Mouse (Mus musculus): ENCODE results near the gene Hnf4a.
"Not testable (repeated sequence)": the region's sequence is repeated elsewhere in the genome, so short reads cannot be mapped to it uniquely, and the experiment has no call there.

Hnf4a gene

DNA sequence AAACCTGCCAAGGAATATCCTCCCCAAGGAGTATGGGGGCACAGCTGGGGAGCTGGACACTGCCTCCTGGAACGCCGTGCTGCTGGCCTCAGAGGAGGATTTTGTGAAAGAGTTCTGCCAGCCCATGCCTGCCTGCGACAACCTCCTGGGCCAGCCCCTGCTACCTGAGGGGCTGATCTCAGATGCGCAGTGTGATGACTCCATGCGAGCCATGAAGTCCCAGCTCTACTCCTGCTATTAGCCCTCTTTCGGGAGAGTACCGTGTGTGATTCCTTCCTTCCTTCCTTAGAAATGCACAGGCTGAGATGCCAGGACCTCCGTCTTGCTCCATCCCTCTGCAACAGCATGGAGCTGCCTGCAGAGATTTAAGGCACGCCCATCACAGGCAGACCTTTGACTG is 108.8 kb downstream of the Hnf4a start:
- ATAC-seq (ENCODE audit: insufficient number of reproducible peaks, low FRiP score, low TSS enrichment), result no peak

DNA sequence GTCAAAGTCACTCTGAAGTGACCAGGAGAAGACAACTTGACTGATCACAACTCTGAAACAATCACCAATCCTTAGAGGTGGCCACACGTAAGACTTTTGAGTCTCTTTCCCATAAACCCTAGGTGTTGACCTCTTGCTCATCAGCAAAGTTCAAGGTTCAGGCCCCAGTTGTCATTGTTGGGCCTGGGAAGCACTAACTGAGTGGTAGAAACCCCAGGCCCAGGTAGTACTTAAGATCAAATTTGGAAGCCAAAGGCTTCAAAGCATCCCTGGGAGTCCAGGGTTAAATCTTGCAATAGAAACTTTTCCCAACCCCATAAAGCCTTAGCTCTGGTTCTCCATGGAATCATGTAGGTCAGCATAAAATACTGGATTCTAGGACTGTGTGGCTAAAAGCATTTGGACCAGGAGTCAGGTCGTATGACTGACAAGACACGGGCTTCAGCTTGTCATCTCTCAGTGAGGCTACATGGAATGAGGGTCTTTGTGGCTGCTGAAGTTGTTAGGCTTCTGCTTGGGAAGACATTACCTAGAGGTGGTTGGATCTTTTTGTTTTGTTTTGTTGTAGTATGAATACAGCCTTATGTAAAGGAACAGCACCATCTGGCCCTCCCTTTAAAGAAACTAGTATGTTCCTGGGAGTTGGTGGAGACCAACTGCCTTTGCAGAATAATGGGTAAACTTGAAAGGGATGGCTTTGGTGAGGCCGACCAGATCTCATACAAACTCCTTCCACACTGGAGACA is 109.5 kb downstream of the Hnf4a start:
- no peak for ATAC-seq (ENCODE audit: insufficient number of reproducible peaks, low FRiP score, low TSS enrichment)

DNA sequence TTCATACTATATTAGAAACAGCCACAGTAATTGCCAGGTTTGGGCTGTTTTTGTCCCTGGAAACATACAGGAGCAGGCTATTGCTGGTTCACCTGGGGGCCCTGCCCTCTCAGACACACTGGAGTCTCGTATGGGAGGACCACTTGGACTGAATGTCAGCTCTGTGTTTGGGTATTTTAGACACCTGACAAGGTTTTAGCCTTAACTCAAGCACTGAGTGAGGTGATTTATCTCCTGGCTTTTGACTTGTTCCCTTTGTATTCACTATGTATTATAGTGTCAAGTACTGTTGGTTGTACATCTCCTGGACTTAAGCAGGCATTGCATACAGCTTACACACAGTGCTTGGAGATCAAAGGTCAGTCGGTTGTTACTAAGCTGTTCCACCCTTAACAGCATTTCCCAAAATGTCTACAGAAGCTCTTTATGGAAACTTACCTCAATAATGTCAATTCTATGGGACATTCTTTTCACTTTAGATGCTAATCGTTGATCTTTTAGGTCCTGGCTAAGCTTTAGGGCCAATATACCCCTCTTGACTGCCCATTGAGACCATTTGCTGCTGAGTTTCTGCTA is 110.1 kb downstream of the Hnf4a start:
- no peak for ATAC-seq (ENCODE audit: insufficient number of reproducible peaks, low FRiP score, low TSS enrichment)

DNA sequence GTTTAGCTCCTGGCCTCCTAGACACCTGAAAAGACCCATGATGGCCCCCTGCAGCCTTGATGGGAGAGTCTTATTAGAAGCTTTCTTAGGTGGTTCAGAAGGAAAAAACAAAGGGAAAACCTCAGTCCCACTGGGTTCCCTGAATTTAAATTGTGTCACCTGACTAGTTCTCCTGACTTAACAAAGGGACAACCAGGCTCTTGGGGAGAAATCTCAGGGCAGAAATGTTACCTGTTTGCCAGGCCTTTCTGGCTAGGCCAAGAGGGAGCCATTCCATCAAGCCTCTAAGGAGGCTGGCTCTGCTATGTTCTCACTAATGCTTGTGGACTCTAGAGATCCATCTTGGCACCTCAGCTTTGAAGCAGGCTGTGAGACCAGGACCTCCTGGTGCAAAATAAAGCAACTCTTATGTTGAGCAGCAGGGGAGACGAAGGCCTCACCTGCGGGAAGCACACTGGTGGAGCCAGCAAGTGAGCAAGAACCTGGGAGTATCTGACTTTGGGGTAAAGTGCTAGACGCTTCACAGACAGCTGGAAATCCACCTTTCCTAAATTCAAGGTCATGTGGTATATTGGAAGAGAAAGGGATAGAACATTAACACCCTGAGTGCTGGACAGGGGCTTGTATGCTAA is 110.7 kb downstream of the Hnf4a start:
- ATAC-seq (ENCODE audit: insufficient number of reproducible peaks, low FRiP score, low TSS enrichment), result no peak

DNA sequence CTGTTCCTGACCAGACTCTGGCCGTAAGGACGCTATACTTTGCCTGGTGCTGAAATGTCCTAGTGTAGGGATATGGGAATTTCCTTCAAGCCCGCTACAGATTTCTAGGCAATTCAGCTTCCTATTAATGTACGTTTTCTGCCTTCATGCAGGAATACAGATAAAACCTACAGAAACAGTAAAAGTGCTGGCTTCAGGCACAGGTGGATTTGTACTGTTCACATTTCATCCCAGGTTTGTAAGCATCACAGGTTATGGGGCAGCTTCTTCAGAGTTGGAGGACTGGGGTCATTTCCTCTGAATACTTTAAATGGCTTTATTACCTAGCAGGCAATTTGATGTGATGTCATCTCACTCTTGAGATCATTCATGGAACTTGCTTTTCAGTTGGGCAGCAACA is 111.3 kb downstream of the Hnf4a start:
- no peak for ATAC-seq (ENCODE audit: insufficient number of reproducible peaks, low FRiP score, low TSS enrichment)

DNA sequence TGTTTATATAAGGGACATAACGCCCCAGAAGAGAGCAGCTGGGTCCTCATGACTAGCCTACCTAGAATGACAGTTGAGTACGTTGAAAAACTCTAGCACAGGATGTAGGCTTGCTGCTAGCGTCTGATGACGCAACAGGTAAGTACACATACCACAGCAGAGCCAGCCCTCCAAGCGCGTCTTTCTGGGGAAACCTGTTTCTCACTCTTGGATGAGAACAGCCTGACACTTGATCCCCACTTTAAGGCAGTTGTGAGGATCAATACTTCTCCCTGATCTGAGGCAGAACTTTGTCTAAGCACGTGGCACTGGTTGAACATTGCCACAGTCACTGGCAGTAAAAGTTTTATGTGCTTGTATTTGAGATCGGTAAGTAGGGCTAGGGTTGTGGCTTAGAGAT is 113.8 kb downstream of the Hnf4a start:
- no peak for ATAC-seq (ENCODE audit: insufficient number of reproducible peaks, low FRiP score, low TSS enrichment)

DNA sequence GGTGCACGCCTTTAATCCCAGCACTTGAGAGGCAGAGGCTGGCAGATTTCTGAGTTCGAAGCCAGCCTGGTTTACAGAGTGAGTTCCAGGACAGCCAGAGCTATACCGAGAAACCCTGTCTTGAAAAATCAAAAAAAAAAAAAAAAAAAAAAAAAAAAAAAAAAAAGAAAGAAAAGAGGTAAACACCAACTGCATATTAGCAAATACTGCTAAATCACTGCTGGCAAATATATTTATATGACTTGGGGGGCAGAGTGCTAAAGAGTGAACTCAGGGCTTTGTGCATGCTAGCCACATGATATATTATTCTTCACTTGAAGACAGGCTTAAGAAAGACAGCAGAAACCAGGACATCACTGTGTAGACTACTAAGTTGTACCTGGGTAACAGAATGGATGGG is 114.8 kb downstream of the Hnf4a start:
- not testable (repeated sequence) for ATAC-seq (ENCODE audit: insufficient number of reproducible peaks, low FRiP score, low TSS enrichment)
